Mouse (Mus musculus) heart, embryonic 15.5 days (tissue): Measurements from ENCODE around the gene Lypd4. TPM values are rescaled to one million over a fixed set of nuclear protein-coding genes. Genes with fewer than 3 reads are reported as not detected.
"Not testable (repeated sequence)": the region's sequence is repeated elsewhere in the genome, so short reads cannot be mapped to it uniquely, and the experiment has no call there.

ENCODE experiments used
- ATAC-seq: fragments of 200-750 bp; cut with Nextera tagmentation; replicated peaks from 2 replicates; pipeline ENCODE4 v1.8.0; 2017; ENCODE audit warnings: low read depth, moderate TSS enrichment; ENCODE audit not compliant: insufficient number of reproducible peaks, insufficient read depth, low FRiP score
- H3K27ac ChIP-seq: fragments of 300-500 bp; sonication (generic); 2 replicates; pipeline ENCODE4 v1.5.1; 2015; ENCODE audit warnings: mild to moderate bottlenecking, inconsistent platforms
- H3K27me3 ChIP-seq: fragments of 300-500 bp; sonication (generic); 2 replicates; pipeline ENCODE4 v1.6.1; 2015; ENCODE audit warnings: inconsistent platforms
- H3K36me3 ChIP-seq: fragments of 300-500 bp; sonication (generic); 2 replicates; pipeline ENCODE4 v1.6.1; 2015; ENCODE audit warnings: mild to moderate bottlenecking, inconsistent platforms
- H3K4me1 ChIP-seq: fragments of 300-500 bp; sonication (generic); replicated peaks from 2 replicates; pipeline ENCODE4 v1.6.1; 2015; ENCODE audit warnings: inconsistent platforms
- H3K4me2 ChIP-seq: fragments of 300-500 bp; sonication (generic); 2 replicates; pipeline ENCODE4 v1.6.1; 2015; ENCODE audit warnings: inconsistent platforms, mild to moderate bottlenecking, moderate library complexity
- H3K4me3 ChIP-seq: fragments of 300-500 bp; sonication (generic); 2 replicates; pipeline ENCODE4 v1.5.1; 2015; ENCODE audit warnings: mild to moderate bottlenecking, inconsistent platforms
- H3K9ac ChIP-seq: fragments of 300-500 bp; sonication (generic); 2 replicates; pipeline ENCODE4 v1.6.1; 2015; ENCODE audit warnings: mild to moderate bottlenecking, inconsistent platforms
- H3K9me3 ChIP-seq: fragments of 300-500 bp; sonication (generic); replicated peaks from 2 replicates; pipeline ENCODE4 v1.6.1; 2016; ENCODE audit warnings: inconsistent platforms
- WGBS: fragments of 180-500 bp; shearing (Covaris S2); methylation state at CpG from one replicate; pipeline ENCODE4 v1.1.7; 2015; ENCODE audit warnings: mixed read lengths; 5-methylcytosine and 5-hydroxymethylcytosine counted together
- polyA plus RNA-seq: library from polyadenylated mRNA; unstranded; fragments of >200 nt; fragmentation: Nextera tagmentation; extraction: Ambion mirVana; gene quantifications from 2 replicates; pipeline ENCODE4 v1.2.1, GENCODE M21; 2015

The Lypd4 gene
- polyA plus RNA-seq, 1 experiment from 2014 or later: not detected

GRCm38 (mm10) chr7:24861913-24862312, 7.8 kb downstream of the Lypd4 start, which contains the start of gene Gm9844:
Gene Gm9844, plus strand, starts transcription at chr7:24862213.
- no peak within 1 kb of the TSS for H3K27ac ChIP-seq
- 79% methylated on average over 7 of the region's 7 CpGs for WGBS
- no peaks in the 10 kb centered on the region for H3K4me1 ChIP-seq
- ATAC-seq: no peak
- no peak within 1 kb of the TSS for H3K4me3 ChIP-seq
- no peak within 1 kb of the TSS for H3K9ac ChIP-seq
- H3K36me3 ChIP-seq: no peaks in the 10 kb centered on the region
- no peaks in the 10 kb centered on the region for H3K9me3 ChIP-seq
- H3K4me2 ChIP-seq: no peak within 1 kb of the TSS
- H3K27me3 ChIP-seq: no peaks in the 10 kb centered on the region

GRCm38 (mm10) chr7:24859234-24859633, 10.5 kb downstream of the Lypd4 start:
- Histone ChIP-seq H3K27ac (no peak overlapping the region), H3K4me1 (no peaks in the 10 kb centered on the region), H3K9ac (no peak overlapping the region), H3K27me3 (no peaks in the 10 kb centered on the region), H3K9me3 (no peaks in the 10 kb centered on the region), H3K4me3 (no peak overlapping the region), H3K36me3 (no peaks in the 10 kb centered on the region), H3K4me2 (no peak overlapping the region)
- WGBS: 69% methylated on average over 5 of the region's 5 CpGs
- no peak for ATAC-seq

GRCm38 (mm10) chr7:24856460-24857120, 13.2 kb downstream of the Lypd4 start:
- Histone ChIP-seq H3K27ac (no peak overlapping the region), H3K4me1 (no peaks in the 10 kb centered on the region), H3K9ac (no peak overlapping the region), H3K36me3 (no peaks in the 10 kb centered on the region), H3K4me2 (no peak overlapping the region), H3K27me3 (no peaks in the 10 kb centered on the region), H3K9me3 (no peaks in the 10 kb centered on the region), H3K4me3 (no peak overlapping the region)
- WGBS: 40% methylated on average over 6 of the region's 6 CpGs
- no peak for ATAC-seq

- Histone ChIP-seq H3K9me3 (no peaks in the 10 kb centered on the region), H3K4me1 (no peaks in the 10 kb centered on the region), H3K36me3 (no peaks in the 10 kb centered on the region), H3K27me3 (no peaks in the 10 kb centered on the region), H3K4me3 (no peak overlapping the region), H3K27ac (no peak overlapping the region), H3K9ac (no peak overlapping the region), H3K4me2 (no peak overlapping the region)
- 30% methylated on average over 7 of the region's 7 CpGs for WGBS
- ATAC-seq: no peak
Measured at GRCm38 (mm10) chr7:24853695-24854094, 16.0 kb downstream of the Lypd4 start.

DNA sequence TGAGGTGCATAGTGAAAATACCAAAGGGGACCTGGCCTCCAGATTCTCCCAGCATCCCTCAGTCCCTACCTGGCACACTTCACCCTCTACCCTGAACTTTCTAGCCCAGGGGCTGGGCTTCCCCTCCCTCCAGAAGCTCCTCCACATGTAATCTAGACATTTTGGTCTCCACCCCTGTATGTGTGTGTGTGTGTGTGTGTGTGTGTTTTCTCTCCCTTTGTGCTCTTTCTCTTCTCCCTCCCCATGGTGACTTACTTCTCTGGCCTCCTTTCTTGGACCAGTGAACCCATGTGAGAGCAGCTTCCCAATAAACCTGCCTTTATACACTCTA, 16.5 kb downstream of the Lypd4 start:
- H3K4me1 ChIP-seq: no peaks in the 10 kb centered on the region
- no peaks in the 10 kb centered on the region for H3K27me3 ChIP-seq
- H3K9me3 ChIP-seq: no peaks in the 10 kb centered on the region
- no peak overlapping the region for H3K4me2 ChIP-seq
- no peaks in the 10 kb centered on the region for H3K36me3 ChIP-seq
- ATAC-seq: peak; percentile 29; the same call in 1 of the 2 replicates
- no peak overlapping the region for H3K4me3 ChIP-seq
- H3K9ac ChIP-seq: no peak overlapping the region
- H3K27ac ChIP-seq: no peak overlapping the region

GRCm38 (mm10) chr7:24852557-24853232, 17.0 kb downstream of the Lypd4 start:
- Histone ChIP-seq H3K4me1 (no peaks in the 10 kb centered on the region), H3K36me3 (no peaks in the 10 kb centered on the region), H3K4me3 (no peak overlapping the region), H3K27me3 (no peaks in the 10 kb centered on the region), H3K9ac (no peak overlapping the region), H3K27ac (no peak overlapping the region), H3K9me3 (no peaks in the 10 kb centered on the region), H3K4me2 (no peak overlapping the region)
- WGBS: 67% methylated on average over 8 of the region's 8 CpGs
- 0 out of 2 replicates have a peak, but pooled peaks have one; percentile 10 for ATAC-seq

- WGBS: 77% methylated on average over 5 of the region's 5 CpGs
- Histone ChIP-seq H3K4me2 (no peak overlapping the region), H3K9ac (no peak overlapping the region), H3K27me3 (no peaks in the 10 kb centered on the region), H3K27ac (no peak overlapping the region), H3K36me3 (no peaks in the 10 kb centered on the region), H3K4me1 (no peaks in the 10 kb centered on the region), H3K4me3 (no peak overlapping the region), H3K9me3 (no peaks in the 10 kb centered on the region)
- ATAC-seq: no peak
Measured at GRCm38 (mm10) chr7:24851596-24852325, 18.0 kb downstream of the Lypd4 start.

DNA sequence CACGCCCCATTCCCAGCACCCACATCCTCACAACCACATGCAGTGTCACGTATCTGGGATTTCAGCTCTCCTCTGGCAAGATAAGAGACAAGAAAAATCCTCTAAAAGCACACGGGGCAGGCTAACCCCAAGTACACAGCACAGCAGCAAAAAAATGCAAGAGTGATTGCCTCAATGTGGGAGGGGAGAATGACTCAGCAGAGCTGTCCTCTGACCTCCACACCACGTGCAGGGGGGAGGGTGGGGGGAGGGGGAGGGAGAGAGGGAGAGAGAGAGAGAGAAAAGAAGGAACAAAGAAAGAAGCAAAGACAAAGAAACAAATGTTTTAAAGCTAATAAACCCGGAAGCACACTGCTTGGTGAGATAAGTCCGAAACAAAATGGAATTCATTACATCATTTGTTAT, 18.8 kb downstream of the Lypd4 start:
- Histone ChIP-seq H3K9me3 (no peaks in the 10 kb centered on the region), H3K4me3 (no peak overlapping the region), H3K27me3 (no peaks in the 10 kb centered on the region), H3K27ac (no peak overlapping the region), H3K9ac (no peak overlapping the region), H3K4me1 (no peaks in the 10 kb centered on the region), H3K4me2 (no peak overlapping the region), H3K36me3 (no peaks in the 10 kb centered on the region)
- no peak for ATAC-seq
- WGBS: 27% methylated on average over 6 of the region's 6 CpGs

DNA sequence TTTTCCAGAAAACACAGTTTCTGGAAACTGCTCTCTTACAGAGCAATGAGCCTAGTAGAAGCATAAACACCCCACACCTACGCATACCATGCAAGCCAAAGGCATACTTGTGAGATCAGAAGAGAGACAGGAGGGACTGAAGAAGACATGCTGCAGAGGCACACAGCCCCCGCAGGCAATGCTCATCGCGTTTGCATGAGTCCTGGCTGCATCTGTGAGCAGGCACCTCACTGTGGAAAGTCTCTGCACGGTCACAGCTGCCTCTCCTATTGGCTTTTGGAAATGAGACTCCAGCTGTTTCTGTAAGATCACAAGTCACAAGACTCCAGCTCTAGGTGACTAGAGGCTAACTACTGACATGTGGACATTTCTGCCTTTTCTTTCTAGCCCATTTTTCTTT, 19.6 kb downstream of the Lypd4 start:
- Histone ChIP-seq H3K4me1 (no peaks in the 10 kb centered on the region), H3K36me3 (no peaks in the 10 kb centered on the region), H3K4me2 (no peak overlapping the region), H3K27ac (no peak overlapping the region), H3K9me3 (no peaks in the 10 kb centered on the region), H3K9ac (no peak overlapping the region), H3K4me3 (no peak overlapping the region), H3K27me3 (no peaks in the 10 kb centered on the region)
- WGBS: 10% methylated on average over 5 of the region's 5 CpGs
- ATAC-seq: no peak

- not testable (repeated sequence) for H3K4me2 ChIP-seq, H3K9ac ChIP-seq, H3K4me3 ChIP-seq, ATAC-seq, H3K27me3 ChIP-seq, H3K36me3 ChIP-seq, H3K9me3 ChIP-seq, H3K27ac ChIP-seq, H3K4me1 ChIP-seq
- 33% methylated on average over 2 of the region's 2 CpGs for WGBS
Measured at GRCm38 (mm10) chr7:24846576-24846975, 23.2 kb downstream of the Lypd4 start.

- Histone ChIP-seq H3K4me2 (no peak overlapping the region), H3K9ac (no peak overlapping the region)
- ATAC-seq: no peak
Measured at GRCm38 (mm10) chr7:24845713-24846112, 24.0 kb downstream of the Lypd4 start.

More at GRCm38 (mm10) chr7:24845713-24846112, 24.0 kb downstream of the Lypd4 start:
- Histone ChIP-seq H3K9me3 (no peaks in the 10 kb centered on the region), H3K27ac (no peak overlapping the region), H3K27me3 (no peaks in the 10 kb centered on the region), H3K4me3 (no peak overlapping the region), H3K36me3 (no peaks in the 10 kb centered on the region), H3K4me1 (no peaks in the 10 kb centered on the region)
- 1% methylated on average over 6 of the region's 6 CpGs for WGBS
